Mouse (Mus musculus) mesoderm, embryonic 11.5 days (tissue): ENCODE measurements around the gene 2410131K14Rik.

Source experiments
- DNase-seq: peaks from one replicate; pipeline ENCODE4 v3.0.0-alpha.2; 2012; ENCODE audit warnings: low read depth, low spot score

2410131K14Rik gene

GRCm38 (mm10) chr5:118261181-118261580 is 16.2 kb downstream of the 2410131K14Rik start:
- DNase-seq = no peak

GRCm38 (mm10) chr5:118262418-118262817 is 17.4 kb downstream of the 2410131K14Rik start:
- DNase-seq = no peak

- DNase-seq = no peak
Measured at GRCm38 (mm10) chr5:118264279-118264678, 19.3 kb downstream of the 2410131K14Rik start.

GRCm38 (mm10) chr5:118265366-118265765 is 20.3 kb downstream of the 2410131K14Rik start:
- DNase-seq = no peak

- no peak for DNase-seq
Measured at GRCm38 (mm10) chr5:118266309-118266708, 21.3 kb downstream of the 2410131K14Rik start.

- DNase-seq = peak; percentile 80
Measured at GRCm38 (mm10) chr5:118268987-118269386, 24.0 kb downstream of the 2410131K14Rik start.

GRCm38 (mm10) chr5:118271449-118272110 is 26.6 kb downstream of the 2410131K14Rik start:
- no peak for DNase-seq

- no peak for DNase-seq
Measured at GRCm38 (mm10) chr5:118273446-118273845, 28.4 kb downstream of the 2410131K14Rik start.

GRCm38 (mm10) chr5:118274546-118274945 is 29.5 kb downstream of the 2410131K14Rik start:
- DNase-seq = no peak

- DNase-seq = no peak
Measured at GRCm38 (mm10) chr5:118276281-118276680, 31.3 kb downstream of the 2410131K14Rik start.

GRCm38 (mm10) chr5:118276711-118277110 is 31.7 kb downstream of the 2410131K14Rik start:
- peak; percentile 67 for DNase-seq

- no peak for DNase-seq
Measured at GRCm38 (mm10) chr5:118277741-118278495, 32.9 kb downstream of the 2410131K14Rik start.

- no peak for DNase-seq
Measured at GRCm38 (mm10) chr5:118291453-118291852, 46.4 kb downstream of the 2410131K14Rik start.

GRCm38 (mm10) chr5:118292476-118292875 is 47.4 kb downstream of the 2410131K14Rik start:
- no peak for DNase-seq

- DNase-seq = peak; percentile 60
Measured at GRCm38 (mm10) chr5:118294086-118294864, 49.2 kb downstream of the 2410131K14Rik start.

- DNase-seq = no peak
Measured at GRCm38 (mm10) chr5:118294865-118295258, 49.8 kb downstream of the 2410131K14Rik start.

GRCm38 (mm10) chr5:118297338-118297746 is 52.3 kb downstream of the 2410131K14Rik start:
- no peak for DNase-seq

GRCm38 (mm10) chr5:118299720-118300400 is 54.8 kb downstream of the 2410131K14Rik start:
- no peak for DNase-seq

- DNase-seq = no peak
Measured at GRCm38 (mm10) chr5:118302466-118303155, 57.6 kb downstream of the 2410131K14Rik start.

GRCm38 (mm10) chr5:118304970-118305618 is 60.1 kb downstream of the 2410131K14Rik start:
- no peak for DNase-seq
